Mouse (Mus musculus) intestine, embryonic 14.5 days (tissue): ENCODE data around the gene Ttyh3. TPM values are rescaled to one million over a fixed set of nuclear protein-coding genes. Genes with fewer than 3 reads are reported as not detected.

Experiments used
- ATAC-seq: fragments of 200-750 bp; cut with Nextera tagmentation; replicated peaks from 2 replicates; pipeline ENCODE4 v1.8.0; 2017; ENCODE audit warnings: low read depth, moderate number of reproducible peaks, moderate TSS enrichment, moderate library complexity; ENCODE audit not compliant: low FRiP score, low TSS enrichment
- DNase-seq: peaks from one replicate; pipeline ENCODE4 v3.0.0-alpha.2; 2018; ENCODE audit warnings: low spot score
- H3K27ac ChIP-seq: fragments of 300-500 bp; sonication (generic); 2 replicates; pipeline ENCODE4 v1.5.1; 2014; ENCODE audit warnings: low read depth, mild to moderate bottlenecking, control low read depth
- H3K27me3 ChIP-seq: fragments of 300-500 bp; sonication (generic); replicated peaks from 2 replicates; pipeline ENCODE4 v1.6.1; 2014; ENCODE audit warnings: low read length, control low read depth; ENCODE audit not compliant: control insufficient read depth, insufficient read depth
- H3K36me3 ChIP-seq: fragments of 300-500 bp; sonication (generic); 2 replicates; pipeline ENCODE4 v1.6.1; 2014; ENCODE audit warnings: low read length, control low read depth; ENCODE audit not compliant: control insufficient read depth, insufficient read depth
- H3K4me1 ChIP-seq: fragments of 300-500 bp; sonication (generic); replicated peaks from 2 replicates; pipeline ENCODE4 v1.6.1; 2014; ENCODE audit warnings: low read length, control low read depth, mixed read lengths; ENCODE audit not compliant: control insufficient read depth, insufficient read depth
- H3K4me2 ChIP-seq: fragments of 300-500 bp; sonication (generic); 2 replicates; pipeline ENCODE4 v1.6.1; 2014; ENCODE audit warnings: low read length
- H3K4me3 ChIP-seq: fragments of 300-500 bp; sonication (generic); 2 replicates; pipeline ENCODE4 v1.5.1; 2014; ENCODE audit warnings: low read depth, low read length, control low read depth, mixed read lengths
- H3K9ac ChIP-seq: fragments of 300-500 bp; sonication (generic); 2 replicates; pipeline ENCODE4 v1.6.1; 2014; ENCODE audit warnings: mild to moderate bottlenecking, low read length
- H3K9me3 ChIP-seq: fragments of 300-500 bp; sonication (generic); 2 replicates; pipeline ENCODE4 v1.6.1; 2016; ENCODE audit warnings: low read length, control low read depth; ENCODE audit not compliant: control insufficient read depth
- WGBS: fragments of 180-500 bp; shearing (Covaris S2); extraction: QIAGEN DNeasy Blood & Tissue Kit; methylation state at CpG from one replicate; pipeline ENCODE4 v1.1.7; 2014; 5-methylcytosine and 5-hydroxymethylcytosine counted together
- polyA plus RNA-seq: library from polyadenylated mRNA; unstranded; fragments of >200 nt; fragmentation: Nextera tagmentation; extraction: Ambion mirVana; gene quantifications from 2 replicates; pipeline ENCODE4 v1.2.1, GENCODE M21; 2014

Gene Ttyh3
- polyA plus RNA-seq, 1 experiment from 2014 or later: 44.8 TPM

GRCm38 (mm10) chr5:140633432-140633831 lies 15.4 kb downstream of the Ttyh3 start:
- WGBS: 89% methylated on average over 7 of the region's 7 CpGs
- no peak overlapping the region for H3K27ac ChIP-seq
- no peak for ATAC-seq
- no peaks in the 10 kb centered on the region for H3K4me1 ChIP-seq
- DNase-seq: no peak
- H3K9me3 ChIP-seq: peaks cover 4% of the 10 kb centered on the region; the same call in 1 of the 2 replicates
- H3K27me3 ChIP-seq: no peaks in the 10 kb centered on the region
- no peak overlapping the region for H3K4me2 ChIP-seq
- H3K4me3 ChIP-seq: no peak overlapping the region
- peaks cover 92% of the 10 kb centered on the region for H3K36me3 ChIP-seq
- H3K9ac ChIP-seq: no peak overlapping the region

GRCm38 (mm10) chr5:140628995-140629394 lies 19.8 kb downstream of the Ttyh3 start:
- Histone ChIP-seq H3K9ac (no peak overlapping the region), H3K4me1 (no peaks in the 10 kb centered on the region), H3K27me3 (no peaks in the 10 kb centered on the region), H3K4me3 (no peak overlapping the region), H3K36me3 (peaks cover 92% of the 10 kb centered on the region), H3K4me2 (no peak overlapping the region), H3K27ac (no peak overlapping the region), H3K9me3 (peaks cover 9% of the 10 kb centered on the region; the same call in 1 of the 2 replicates)
- WGBS: 83% methylated on average over 9 of the region's 9 CpGs
- DNase-seq: no peak
- no peak for ATAC-seq

- H3K27me3 ChIP-seq: no peaks in the 10 kb centered on the region
- DNase-seq (no peak), ATAC-seq (no peak)
- no peak overlapping the region for H3K4me3 ChIP-seq
- WGBS: 93% methylated on average over 5 of the region's 5 CpGs
- H3K9ac ChIP-seq: no peak overlapping the region
- H3K4me1 ChIP-seq: no peaks in the 10 kb centered on the region
- H3K9me3 ChIP-seq: peaks cover 9% of the 10 kb centered on the region; the same call in 1 of the 2 replicates
- H3K36me3 ChIP-seq: peaks cover 92% of the 10 kb centered on the region
- no peak overlapping the region for H3K4me2 ChIP-seq
- H3K27ac ChIP-seq: no peak overlapping the region
These were observed 21.3 kb downstream of the Ttyh3 start for GRCm38 (mm10) chr5:140627580-140627979.

GRCm38 (mm10) chr5:140624961-140625360 lies 23.9 kb downstream of the Ttyh3 start:
- no peak overlapping the region for H3K27ac ChIP-seq
- H3K27me3 ChIP-seq: no peaks in the 10 kb centered on the region
- no peak for ATAC-seq
- DNase-seq: no peak
- peaks cover 9% of the 10 kb centered on the region; the same call in 1 of the 2 replicates for H3K9me3 ChIP-seq
- peaks cover 81% of the 10 kb centered on the region for H3K36me3 ChIP-seq
- H3K4me1 ChIP-seq: no peaks in the 10 kb centered on the region
- H3K4me3 ChIP-seq: no peak overlapping the region
- 92% methylated on average over 13 of the region's 13 CpGs for WGBS
- no peak overlapping the region for H3K9ac ChIP-seq
- no peak overlapping the region for H3K4me2 ChIP-seq

- H3K4me1 ChIP-seq: no peaks in the 10 kb centered on the region
- whole genome bisulfite sequencing: 87% methylated on average over 5 of the region's 5 CpGs
- H3K27ac ChIP-seq: no peak overlapping the region
- H3K27me3 ChIP-seq: no peaks in the 10 kb centered on the region
- H3K36me3 ChIP-seq: peaks cover 74% of the 10 kb centered on the region
- H3K4me3 ChIP-seq: no peak overlapping the region
- ATAC-seq (no peak), DNase-seq (no peak)
- peaks cover 9% of the 10 kb centered on the region; the same call in 1 of the 2 replicates for H3K9me3 ChIP-seq
- H3K9ac ChIP-seq: no peak overlapping the region
- H3K4me2 ChIP-seq: no peak overlapping the region
These were observed 24.6 kb downstream of the Ttyh3 start for GRCm38 (mm10) chr5:140624238-140624637.

GRCm38 (mm10) chr5:140623791-140624190 lies 25.0 kb downstream of the Ttyh3 start:
- Histone ChIP-seq H3K27me3 (no peaks in the 10 kb centered on the region), H3K9me3 (peaks cover 6% of the 10 kb centered on the region; the same call in 1 of the 2 replicates), H3K9ac (no peak overlapping the region), H3K36me3 (peaks cover 69% of the 10 kb centered on the region), H3K27ac (no peak overlapping the region), H3K4me2 (no peak overlapping the region), H3K4me1 (no peaks in the 10 kb centered on the region), H3K4me3 (no peak overlapping the region)
- ATAC-seq: no peak
- 80% methylated on average over 4 of the region's 4 CpGs for WGBS
- no peak for DNase-seq

- ATAC-seq: no peak
- Histone ChIP-seq H3K4me2 (no peak overlapping the region), H3K9me3 (0 out of 2 replicates have a peak, but pooled peaks cover 5% of the 10 kb centered on the region), H3K36me3 (peaks cover 63% of the 10 kb centered on the region), H3K27ac (no peak overlapping the region), H3K9ac (no peak overlapping the region), H3K27me3 (no peaks in the 10 kb centered on the region), H3K4me1 (no peaks in the 10 kb centered on the region), H3K4me3 (no peak overlapping the region)
- WGBS: 93% methylated on average over 23 of the region's 23 CpGs
- DNase-seq: no peak
These were observed 25.7 kb downstream of the Ttyh3 start for GRCm38 (mm10) chr5:140622978-140623670.

GRCm38 (mm10) chr5:140621517-140621916 lies 27.3 kb downstream of the Ttyh3 start:
- WGBS: 75% methylated on average over 10 of the region's 10 CpGs
- ATAC-seq: no peak
- no peak for DNase-seq

GRCm38 (mm10) chr5:140621092-140621491 lies 27.7 kb downstream of the Ttyh3 start:
- Histone ChIP-seq H3K36me3 (peaks cover 43% of the 10 kb centered on the region), H3K4me1 (no peaks in the 10 kb centered on the region), H3K4me2 (no peak overlapping the region), H3K9me3 (no peaks in the 10 kb centered on the region), H3K4me3 (no peak overlapping the region), H3K27ac (no peak overlapping the region), H3K27me3 (no peaks in the 10 kb centered on the region), H3K9ac (no peak overlapping the region)
- WGBS: 72% methylated on average over 9 of the region's 9 CpGs
- ATAC-seq: no peak
- DNase-seq: no peak

More at GRCm38 (mm10) chr5:140621517-140621916, 27.3 kb downstream of the Ttyh3 start:
- H3K9me3 ChIP-seq: no peaks in the 10 kb centered on the region
- no peak overlapping the region for H3K27ac ChIP-seq
- H3K27me3 ChIP-seq: no peaks in the 10 kb centered on the region
- H3K4me3 ChIP-seq: no peak overlapping the region
- H3K9ac ChIP-seq: no peak overlapping the region
- peaks cover 46% of the 10 kb centered on the region for H3K36me3 ChIP-seq
- no peaks in the 10 kb centered on the region for H3K4me1 ChIP-seq
- no peak overlapping the region for H3K4me2 ChIP-seq
